Comparison of ENCODE assay signal across 8 mouse cellular contexts in genomic region chr12:112619686-112620353, GRCm38 (mm10). TPM values are rescaled to one million over a fixed set of nuclear protein-coding genes. Genes with fewer than 3 reads are reported as not detected.
DNase-seq lines count a peak whose midpoint lies in the region; ATAC-seq and TF ChIP-seq lines count a peak whose summit lies in the region.

Gene Adssl1 (plus strand): TSS chr12:112620045.

- H3K4me2 ChIP-seq in hindbrain, embryonic 14.5 days (replicated peaks), result peak within 1 kb of the TSS; percentile 92

- H3K27ac ChIP-seq in cerebellum, adult 2 months (ENCODE audit: insufficient read depth, low read length), result peak within 1 kb of the TSS; percentile 46; the same call in 1 of the 2 replicates
- no peak within 1 kb of the TSS for H3K27ac ChIP-seq in hindbrain, embryonic 14.5 days
- peak within 1 kb of the TSS; percentile 84 for H3K27ac ChIP-seq in midbrain, embryonic 10.5 days (replicated peaks)

- H3K4me1 ChIP-seq in cerebellum, adult 2 months (ENCODE audit: control insufficient read depth, insufficient read depth, low read length), result 0 out of 2 replicates have a peak, but pooled peaks cover 10% of the 10 kb centered on the region
- peaks cover 19% of the 10 kb centered on the region for H3K4me1 ChIP-seq in hindbrain, embryonic 14.5 days (replicated peaks; ENCODE audit: control insufficient read depth, insufficient read depth, low read length)
- peaks cover 60% of the 10 kb centered on the region for H3K4me1 ChIP-seq in midbrain, embryonic 10.5 days

- H3K9ac ChIP-seq in hindbrain, embryonic 14.5 days, result peak within 1 kb of the TSS; percentile 75

- no peaks in the 10 kb centered on the region for H3K27me3 ChIP-seq in cerebellum, adult 2 months (ENCODE audit: control insufficient read depth, insufficient read depth, low read length)
- H3K27me3 ChIP-seq in hindbrain, embryonic 14.5 days (ENCODE audit: control insufficient read depth, insufficient read depth, low read length), result peaks cover 26% of the 10 kb centered on the region
- peaks cover 62% of the 10 kb centered on the region for H3K27me3 ChIP-seq in midbrain, embryonic 10.5 days (ENCODE audit: low read depth, poor library complexity, severe bottlenecking)

- TF ChIP-seq CTCF in cerebellum, adult 2 months (IDR thresholded peaks at IDR 0.05; ENCODE audit: borderline replicate concordance, insufficient read depth, low read depth, low read length), result no peak

- TF ChIP-seq POLR2A in cerebellum, adult 2 months (IDR thresholded peaks at IDR 0.05; ENCODE audit: borderline replicate concordance, insufficient read depth, low read length), result no peak

- peak; percentile 2; the same call in 1 of the 2 replicates for ATAC-seq in frontal cortex, adult (ENCODE audit: low TSS enrichment)
- peak; percentile 64 for ATAC-seq in hindbrain, embryonic 14.5 days (ENCODE audit: low FRiP score)

- no peaks in the 10 kb centered on the region for H3K9me3 ChIP-seq in hindbrain, embryonic 14.5 days (ENCODE audit: control insufficient read depth, low read length)
- no peaks in the 10 kb centered on the region for H3K9me3 ChIP-seq in midbrain, embryonic 10.5 days (replicated peaks)

- H3K36me3 ChIP-seq in hindbrain, embryonic 14.5 days (replicated peaks; ENCODE audit: control insufficient read depth, insufficient read depth), result no peaks in the 10 kb centered on the region
- no peaks in the 10 kb centered on the region for H3K36me3 ChIP-seq in midbrain, embryonic 10.5 days

- peak within 1 kb of the TSS; percentile 53 for H3K4me3 ChIP-seq in cerebellum, adult 2 months (replicated peaks; ENCODE audit: insufficient read depth, low read depth, low read length)
- H3K4me3 ChIP-seq in hindbrain, embryonic 14.5 days (replicated peaks; ENCODE audit: low read length), result peak within 1 kb of the TSS; percentile 46
- peak within 1 kb of the TSS; percentile 68 for H3K4me3 ChIP-seq in midbrain, embryonic 10.5 days

- no peak for DNase-seq in frontal cortex, postnatal 36 days (ENCODE audit: low spot score in 2 of 2)
- DNase-seq in cerebellum, adult 2 months, result peak; percentile 64 to 70
- peak; percentile 74 for DNase-seq in gastrocnemius, adult 18-20 months (ENCODE audit: low spot score)
- DNase-seq in hindbrain, embryonic 14.5 days (ENCODE audit: low spot score), result no peak
- peak; percentile 37 to 53 for DNase-seq in left cerebral cortex, postnatal 36 days (ENCODE audit: low spot score in 2 of 2)
- peak; percentile 72 for DNase-seq in midbrain, embryonic 10.5 days (ENCODE audit: low spot score)
- DNase-seq in spleen, postnatal 10 days (ENCODE audit: low spot score in 2 of 2), result peak; percentile 50 to 59

- 1% methylated on average over 56 of the region's 56 CpGs for WGBS in cerebellum, adult 2 months
- 1% methylated on average over 54 of the region's 56 CpGs for WGBS in hindbrain, embryonic 14.5 days
- under 1% methylated on average over 56 of the region's 56 CpGs for WGBS in midbrain, embryonic 10.5 days

- intact Hi-C loops in left cerebral cortex, postnatal 36 days (cut with DNase I), result loop anchor here (2.0 kb wide), 1 partner anchor 67 kb away; no protein-coding TSS in a partner anchor

RNA-seq across cellular contexts. Expression of gene Adssl1, which starts in this region (rescaled TPM):
- 69.3 and 72.0 TPM in 2 replicates for polyA plus RNA-seq in cerebellum, adult 2 months (2012; rRNA removed)
- 1,000 to 10,000 TPM in 1 of 2 experiments, 100 to 1,000 TPM in 1; 975 to 1,075 TPM for total RNA-seq in gastrocnemius, adult 18-20 months (2021)
- 5.3 and 5.5 TPM in 2 replicates for polyA plus RNA-seq in hindbrain, embryonic 14.5 days (2014; fragmentation: Nextera tagmentation; extraction: Ambion mirVana)
- 10 to 100 TPM; 14.3 to 25.8 TPM for total RNA-seq in left cerebral cortex, postnatal 36 days (2021)
- polyA plus RNA-seq in midbrain, embryonic 10.5 days (2016; fragmentation: Nextera tagmentation; extraction: Ambion mirVana), result 2.9 and 3.4 TPM in 2 replicates

Comparison
In these comparisons a context has a peak if more than half of its experiments do, and no peak if none do; other contexts are left out.
1. RNA of gene Adssl1 (total RNA-seq): 975 to 1,075 TPM in gastrocnemius, adult 18-20 months; 14.3 to 25.8 TPM in left cerebral cortex, postnatal 36 days; every median in the first group is over 10 times any median in the second.
2. RNA of gene Adssl1 (polyA plus RNA-seq): 69.3 to 72.0 TPM in cerebellum, adult 2 months; 5.3 to 5.5 TPM in hindbrain, embryonic 14.5 days and 2.9 to 3.4 TPM in midbrain, embryonic 10.5 days; every median in the first group is over 10 times any median in the second.
3. DNase-seq: peak in cerebellum, adult 2 months (2 of 2), gastrocnemius, adult 18-20 months (single experiment), left cerebral cortex, postnatal 36 days (2 of 2), midbrain, embryonic 10.5 days (single experiment) and spleen, postnatal 10 days (2 of 2); none in frontal cortex, postnatal 36 days (0 of 2) and hindbrain, embryonic 14.5 days (single experiment).
4. Peak in every context shown above with its lines, with median percentiles within 50 percentile points of each other: H3K4me3 ChIP-seq.